Mouse (Mus musculus) forebrain, embryonic 10.5 days (tissue): ENCODE results near the gene Pik3r6. TPM values are rescaled to one million over a fixed set of nuclear protein-coding genes. Genes with fewer than 3 reads are reported as not detected.

Experiments used
- DNase-seq: peaks from one replicate; pipeline ENCODE4 v3.0.0-alpha.2; 2017; ENCODE audit warnings: low spot score; ENCODE audit errors: extremely low spot score
- H3K27ac ChIP-seq: fragments of 300-500 bp; sonication (generic); 2 replicates; pipeline ENCODE4 v1.5.1; 2016; ENCODE audit warnings: mild to moderate bottlenecking
- H3K27me3 ChIP-seq: fragments of 300-500 bp; sonication (generic); 2 replicates; pipeline ENCODE4 v1.6.1; 2016; ENCODE audit warnings: mild to moderate bottlenecking; ENCODE audit not compliant: poor library complexity, severe bottlenecking
- H3K36me3 ChIP-seq: fragments of 300-500 bp; sonication (generic); replicated peaks from 2 replicates; pipeline ENCODE4 v1.6.1; 2016; ENCODE audit warnings: mild to moderate bottlenecking, moderate library complexity
- H3K4me1 ChIP-seq: fragments of 300-500 bp; sonication (generic); 2 replicates; pipeline ENCODE4 v1.6.1; 2016
- H3K4me3 ChIP-seq: fragments of 300-500 bp; sonication (generic); 2 replicates; pipeline ENCODE4 v1.5.1; 2016; ENCODE audit warnings: mild to moderate bottlenecking, moderate library complexity
- H3K9me3 ChIP-seq: fragments of 300-500 bp; sonication (generic); 2 replicates; pipeline ENCODE4 v1.6.1; 2016; ENCODE audit warnings: mild to moderate bottlenecking, moderate library complexity
- WGBS: fragments of 180-500 bp; shearing (Covaris S2); methylation state at CpG from one replicate; pipeline ENCODE4 v1.1.7; 2016; 5-methylcytosine and 5-hydroxymethylcytosine counted together
- polyA plus RNA-seq: library from polyadenylated mRNA; unstranded; fragments of >200 nt; fragmentation: Nextera tagmentation; extraction: Ambion mirVana; gene quantifications from 2 replicates; pipeline ENCODE4 v1.2.1, GENCODE M21; 2016

The Pik3r6 gene
- polyA plus RNA-seq, 1 experiment from 2014 or later = 1.3 TPM

DNA sequence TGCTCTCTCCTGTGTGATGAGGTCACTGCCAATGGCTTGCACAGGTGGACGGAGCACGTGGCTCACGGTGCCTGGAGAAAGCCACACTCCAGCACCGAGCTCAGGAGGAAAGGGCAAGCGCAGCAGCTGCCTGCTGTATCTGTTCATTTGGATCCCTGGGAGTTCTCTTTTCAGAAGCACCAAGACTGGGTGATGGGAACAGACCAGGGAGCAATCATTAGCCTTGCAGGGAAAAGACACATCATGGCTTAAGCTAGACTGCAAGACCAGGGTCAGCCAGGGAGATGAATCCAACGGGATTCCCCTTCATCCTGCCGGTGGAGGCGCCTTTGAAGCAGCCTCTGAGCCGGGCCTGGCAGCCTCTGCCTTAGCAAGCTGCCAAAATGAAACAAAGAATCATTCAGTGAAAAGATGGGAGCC is 76.7 kb downstream of the Pik3r6 start:
- DNase-seq = peak; percentile 38
- peaks cover 7% of the 10 kb centered on the region; the same call in 1 of the 2 replicates for H3K27me3 ChIP-seq
- H3K36me3 ChIP-seq = no peaks in the 10 kb centered on the region
- H3K4me1 ChIP-seq = peaks cover 26% of the 10 kb centered on the region
- H3K9me3 ChIP-seq = no peaks in the 10 kb centered on the region
- H3K4me3 ChIP-seq = no peak overlapping the region
- peak overlapping the region; percentile 4 for H3K27ac ChIP-seq
- 34% methylated on average over 9 of the region's 9 CpGs for WGBS

DNA sequence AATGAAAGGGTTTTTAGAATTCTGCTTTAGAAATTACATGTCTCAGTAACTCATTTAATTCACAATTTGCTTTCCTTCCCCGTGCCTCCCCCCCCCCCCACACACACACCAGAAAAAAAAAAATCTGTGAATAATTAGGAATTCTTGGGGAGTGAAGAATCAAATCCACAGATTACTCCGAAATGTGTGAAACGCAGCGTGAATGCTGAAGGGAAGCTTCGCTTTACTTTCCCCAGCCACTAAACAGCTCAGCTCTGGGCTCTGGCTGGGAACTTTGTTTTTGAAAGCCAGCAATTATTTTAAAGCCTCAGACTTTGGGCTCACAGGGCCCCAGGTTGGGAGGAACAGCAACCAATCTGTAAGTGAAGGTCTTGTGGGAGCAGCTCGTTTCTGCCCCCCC is 77.7 kb downstream of the Pik3r6 start:
- no peaks in the 10 kb centered on the region for H3K36me3 ChIP-seq
- no peak overlapping the region for H3K4me3 ChIP-seq

GRCm38 (mm10) chr11:68583225-68583624 is 80.4 kb downstream of the Pik3r6 start:
- no peak for DNase-seq
- Histone ChIP-seq H3K27ac (no peak overlapping the region), H3K4me1 (peaks cover 33% of the 10 kb centered on the region), H3K9me3 (no peaks in the 10 kb centered on the region), H3K36me3 (no peaks in the 10 kb centered on the region), H3K27me3 (peaks cover 6% of the 10 kb centered on the region; the same call in 1 of the 2 replicates), H3K4me3 (no peak overlapping the region)
- 91% methylated on average over 13 of the region's 13 CpGs for WGBS

More for the DNA sequence above, 77.7 kb downstream of the Pik3r6 start:
- peak overlapping the region; percentile 37; the same call in 1 of the 2 replicates for H3K27ac ChIP-seq
- WGBS = 30% methylated on average over 6 of the region's 6 CpGs
- no peak for DNase-seq
- peaks cover 7% of the 10 kb centered on the region; the same call in 1 of the 2 replicates for H3K27me3 ChIP-seq
- no peaks in the 10 kb centered on the region for H3K9me3 ChIP-seq
- H3K4me1 ChIP-seq = peaks cover 26% of the 10 kb centered on the region

GRCm38 (mm10) chr11:68583906-68584480 is 81.2 kb downstream of the Pik3r6 start:
- WGBS = 81% methylated on average over 8 of the region's 8 CpGs

GRCm38 (mm10) chr11:68585890-68586289 is 83.1 kb downstream of the Pik3r6 start:
- 20% methylated on average over 3 of the region's 3 CpGs for whole genome bisulfite sequencing
- H3K27ac ChIP-seq = no peak overlapping the region
- no peaks in the 10 kb centered on the region for H3K27me3 ChIP-seq
- H3K36me3 ChIP-seq = no peaks in the 10 kb centered on the region
- H3K4me1 ChIP-seq = peaks cover 27% of the 10 kb centered on the region
- DNase-seq = peak; percentile 23
- H3K4me3 ChIP-seq = no peak overlapping the region
- H3K9me3 ChIP-seq = no peaks in the 10 kb centered on the region

More at GRCm38 (mm10) chr11:68583906-68584480, 81.2 kb downstream of the Pik3r6 start:
- Histone ChIP-seq H3K4me1 (peaks cover 33% of the 10 kb centered on the region), H3K36me3 (no peaks in the 10 kb centered on the region), H3K27me3 (no peaks in the 10 kb centered on the region), H3K4me3 (no peak overlapping the region), H3K27ac (no peak overlapping the region), H3K9me3 (no peaks in the 10 kb centered on the region)
- DNase-seq = no peak

- H3K27ac ChIP-seq = peak within 1 kb of the TSS; percentile 26; the same call in 1 of the 2 replicates
- H3K4me3 ChIP-seq = no peak within 1 kb of the TSS
- no peaks in the 10 kb centered on the region for H3K36me3 ChIP-seq
- peaks cover 29% of the 10 kb centered on the region for H3K4me1 ChIP-seq
- H3K27me3 ChIP-seq = no peaks in the 10 kb centered on the region
- 70% methylated on average over 5 of the region's 5 CpGs for WGBS
- H3K9me3 ChIP-seq = no peaks in the 10 kb centered on the region
- DNase-seq = no peak
Observed at GRCm38 (mm10) chr11:68586721-68587120, 83.9 kb downstream of the Pik3r6 start, which contains the start of gene Ccdc42. Gene Ccdc42, plus strand, starts transcription at chr11:68587021.

GRCm38 (mm10) chr11:68589055-68589809 is 86.4 kb downstream of the Pik3r6 start:
- no peak overlapping the region for H3K4me3 ChIP-seq
- peaks cover 46% of the 10 kb centered on the region for H3K4me1 ChIP-seq
- peak; percentile 51 for DNase-seq
- no peaks in the 10 kb centered on the region for H3K36me3 ChIP-seq
- H3K9me3 ChIP-seq = no peaks in the 10 kb centered on the region
- H3K27me3 ChIP-seq = no peaks in the 10 kb centered on the region
- WGBS = 69% methylated on average over 8 of the region's 8 CpGs
- no peak overlapping the region for H3K27ac ChIP-seq

- H3K4me3 ChIP-seq = no peak overlapping the region
- peak overlapping the region; percentile 77 for H3K27ac ChIP-seq
- WGBS = 11% methylated on average over 5 of the region's 5 CpGs
- no peaks in the 10 kb centered on the region for H3K9me3 ChIP-seq
- H3K27me3 ChIP-seq = no peaks in the 10 kb centered on the region
- no peaks in the 10 kb centered on the region for H3K36me3 ChIP-seq
- DNase-seq = peak; percentile 33
- peaks cover 48% of the 10 kb centered on the region for H3K4me1 ChIP-seq
Observed at GRCm38 (mm10) chr11:68591708-68592107, 88.9 kb downstream of the Pik3r6 start.

GRCm38 (mm10) chr11:68593247-68593646 is 90.4 kb downstream of the Pik3r6 start:
- Histone ChIP-seq H3K27me3 (no peaks in the 10 kb centered on the region), H3K4me1 (peaks cover 43% of the 10 kb centered on the region), H3K4me3 (no peak overlapping the region), H3K9me3 (no peaks in the 10 kb centered on the region), H3K27ac (peak overlapping the region; percentile 59), H3K36me3 (no peaks in the 10 kb centered on the region)
- no peak for DNase-seq
- WGBS = 69% methylated on average over 3 of the region's 3 CpGs

DNA sequence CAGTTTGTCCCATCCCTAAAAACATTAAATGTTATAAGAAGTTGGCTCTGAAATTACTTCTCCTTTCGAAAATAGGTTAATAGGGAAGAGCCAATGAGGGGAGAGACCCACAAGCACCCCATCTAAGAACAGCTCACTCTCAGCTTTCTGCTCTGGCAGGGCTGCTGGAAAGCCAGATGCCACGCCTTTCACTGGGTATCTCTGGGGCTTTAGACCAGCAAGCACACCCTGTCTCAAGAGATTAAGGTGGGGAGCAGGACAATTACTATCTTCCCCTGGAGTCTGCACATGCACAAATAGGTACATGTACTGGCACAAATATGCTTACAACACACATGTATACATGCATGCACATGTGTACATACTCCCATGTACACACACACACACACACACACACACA is 95.1 kb downstream of the Pik3r6 start:
- H3K4me1 ChIP-seq = peaks cover 41% of the 10 kb centered on the region
- H3K4me3 ChIP-seq = no peak overlapping the region
- H3K9me3 ChIP-seq = no peaks in the 10 kb centered on the region
- 85% methylated on average over 2 of the region's 2 CpGs for WGBS
- H3K27ac ChIP-seq = no peak overlapping the region
- DNase-seq = no peak
- no peaks in the 10 kb centered on the region for H3K36me3 ChIP-seq
- peaks cover 5% of the 10 kb centered on the region; the same call in 1 of the 2 replicates for H3K27me3 ChIP-seq

DNA sequence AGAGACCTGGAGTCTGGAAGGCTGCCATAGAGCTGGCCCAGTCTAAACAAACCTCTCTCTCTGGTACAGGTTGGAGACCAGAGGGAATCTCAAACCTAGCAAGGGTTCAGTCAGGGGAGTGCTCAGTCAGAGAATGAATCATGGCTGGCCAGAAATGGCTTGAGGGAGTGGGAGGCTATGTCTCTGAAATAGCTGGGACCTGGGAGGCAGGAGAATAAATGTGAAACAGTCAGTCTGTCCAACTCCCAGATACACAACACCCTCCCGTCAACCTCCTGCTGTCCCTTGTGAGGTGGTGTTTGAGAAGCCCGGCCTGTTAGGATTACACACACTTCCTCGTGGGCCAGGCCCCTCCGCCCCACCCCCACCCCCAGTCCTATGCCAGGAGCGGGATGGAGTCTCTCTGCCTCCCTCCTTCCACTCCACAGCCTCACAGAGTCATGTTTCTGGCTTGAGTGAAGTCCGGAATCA is 97.8 kb downstream of the Pik3r6 start:
- no peak for DNase-seq
- WGBS = 49% methylated on average over 6 of the region's 6 CpGs
- no peaks in the 10 kb centered on the region for H3K36me3 ChIP-seq
- H3K27ac ChIP-seq = peak overlapping the region; percentile 75; the same call in 1 of the 2 replicates
- H3K4me1 ChIP-seq = peaks cover 39% of the 10 kb centered on the region
- H3K4me3 ChIP-seq = no peak overlapping the region
- H3K9me3 ChIP-seq = no peaks in the 10 kb centered on the region
- H3K27me3 ChIP-seq = peaks cover 5% of the 10 kb centered on the region; the same call in 1 of the 2 replicates

GRCm38 (mm10) chr11:68601486-68601991 is 98.7 kb downstream of the Pik3r6 start:
- Histone ChIP-seq H3K27me3 (peaks cover 5% of the 10 kb centered on the region; the same call in 1 of the 2 replicates), H3K4me1 (peaks cover 38% of the 10 kb centered on the region), H3K27ac (peak overlapping the region; percentile 75), H3K4me3 (no peak overlapping the region), H3K36me3 (no peaks in the 10 kb centered on the region), H3K9me3 (no peaks in the 10 kb centered on the region)
- DNase-seq = peak; percentile 33
- 6% methylated on average over 9 of the region's 9 CpGs for WGBS
